Comparison of ENCODE assay signal across 20 mouse cellular contexts in genomic region chr14:20841526-20841925, GRCm38 (mm10).
"Had no signal": no experiment of that assay in that cellular context is flagged by ENCODE, and none has a peak within 500 bp of the region (broad histone marks: within the 10 kb centered on the region; RNA-seq: fewer than 3 reads in every experiment).

No protein-coding gene starts in this region.

- ATAC-seq: hindbrain, postnatal 0 days; intestine, embryonic 16.5 days; liver, embryonic 12.5 days had no signal

- H3K4me3 ChIP-seq: heart, embryonic 12.5 days; hindbrain, embryonic 13.5 days; hindbrain, embryonic 15.5 days; limb, embryonic 13.5 days; limb, embryonic 15.5 days; liver, embryonic 12.5 days had no signal

- DNase-seq: gastrocnemius, postnatal 10 days; gastrocnemius, postnatal 36 days; heart, adult 18-20 months; heart, postnatal 10 days; kidney, adult 11 months; kidney, adult 8-10 months; kidney, postnatal 14 days; kidney, postnatal 36 days; layer of hippocampus, adult 9-11 months; layer of hippocampus, postnatal 36 days; left cerebral cortex, postnatal 4 days had no signal

- H3K36me3 ChIP-seq: heart, embryonic 12.5 days; hindbrain, embryonic 13.5 days; hindbrain, embryonic 15.5 days; limb, embryonic 13.5 days; limb, embryonic 15.5 days; liver, embryonic 12.5 days had no signal

- H3K4me2 ChIP-seq: heart, embryonic 12.5 days; hindbrain, embryonic 13.5 days; hindbrain, embryonic 15.5 days; limb, embryonic 13.5 days; limb, embryonic 15.5 days; liver, embryonic 12.5 days had no signal

- H3K9ac ChIP-seq: heart, embryonic 12.5 days; hindbrain, embryonic 13.5 days; hindbrain, embryonic 15.5 days; limb, embryonic 13.5 days; limb, embryonic 15.5 days; liver, embryonic 12.5 days; liver, embryonic 14.5 days had no signal

- H3K27ac ChIP-seq: hindbrain, embryonic 13.5 days; hindbrain, embryonic 15.5 days; hindbrain, postnatal 0 days; limb, embryonic 13.5 days; limb, embryonic 15.5 days; liver, embryonic 12.5 days; liver, embryonic 14.5 days had no signal

- H3K9me3 ChIP-seq: heart, embryonic 12.5 days; hindbrain, embryonic 13.5 days; hindbrain, embryonic 15.5 days; limb, embryonic 13.5 days; limb, embryonic 15.5 days; liver, embryonic 12.5 days had no signal

- H3K27me3 ChIP-seq: heart, embryonic 12.5 days; limb, embryonic 13.5 days; limb, embryonic 15.5 days had no signal
